Mouse (Mus musculus): Measurements from ENCODE around the gene Mlh1. TPM values are rescaled to one million over a fixed set of nuclear protein-coding genes. Genes with fewer than 3 reads are reported as not detected.

The Mlh1 gene
- polyA plus RNA-seq, 1 experiment = 23.6 TPM

DNA sequence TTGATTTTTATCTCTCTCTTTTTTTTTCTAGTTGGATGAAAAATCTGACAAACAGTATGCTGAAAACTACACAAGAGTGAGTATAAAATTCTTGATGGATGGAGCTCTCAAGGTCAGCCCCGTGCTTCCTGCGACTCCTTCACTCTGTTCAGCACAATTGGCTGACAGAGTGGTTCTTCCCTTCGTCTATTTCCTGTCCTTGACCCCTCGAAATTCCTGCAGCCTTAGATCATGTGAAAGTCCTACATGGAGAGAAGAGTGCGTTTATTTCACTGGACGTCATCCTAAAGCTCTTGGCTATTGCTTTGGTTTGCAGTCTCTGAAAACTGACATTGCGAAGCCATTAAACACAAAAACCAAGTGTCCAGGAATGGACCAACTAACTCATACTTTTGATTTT lies 82.9 kb downstream of the Mlh1 start:
- 93% methylated on average over 7 of the region's 7 CpGs for whole genome bisulfite sequencing
- DNase-seq = no peak
- H3K36me3 ChIP-seq (ENCODE audit: control insufficient read depth, insufficient read depth, low read length) = no peaks in the 10 kb centered on the region
- H3K4me1 ChIP-seq (replicated peaks; ENCODE audit: control insufficient read depth, insufficient read depth, low read length) = no peaks in the 10 kb centered on the region
- H3K27ac ChIP-seq (ENCODE audit: control insufficient read depth, insufficient read depth, low read length) = no peak overlapping the region
- TF ChIP-seq CTCF (IDR thresholded peaks at IDR 0.05; ENCODE audit: borderline replicate concordance, control insufficient read depth, extremely low read depth, insufficient read depth, low read length, poor library complexity) (no peak), POLR2A (IDR thresholded peaks at IDR 0.05; ENCODE audit: control insufficient read depth, extremely low read depth, insufficient read depth, low read length, poor library complexity) (no peak)
- H3K4me3 ChIP-seq (ENCODE audit: control insufficient read depth, insufficient read depth, low read length) = no peak overlapping the region
- H3K27me3 ChIP-seq (ENCODE audit: control insufficient read depth, insufficient read depth, low read length) = no peaks in the 10 kb centered on the region

DNA sequence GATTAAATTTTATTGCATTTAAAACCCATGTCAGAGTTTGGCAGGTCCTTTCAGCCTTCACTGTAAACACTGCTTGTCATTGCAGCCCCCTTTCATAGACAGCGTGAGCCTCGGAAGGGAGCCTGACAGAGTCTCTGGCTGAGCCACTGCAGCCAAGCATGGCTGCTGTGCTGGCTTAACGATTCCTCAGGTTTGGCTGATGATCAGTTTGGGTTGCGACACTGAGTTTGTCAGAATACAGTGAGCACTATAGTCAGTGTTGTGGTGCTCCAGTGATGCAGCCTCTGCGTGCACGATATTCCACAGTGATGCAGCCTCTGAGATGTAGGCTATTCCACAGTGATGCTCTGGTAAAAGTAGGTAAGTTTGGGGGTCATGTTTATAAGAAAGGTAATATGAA lies 84.7 kb downstream of the Mlh1 start:
- Histone ChIP-seq H3K4me3 (ENCODE audit: control insufficient read depth, insufficient read depth, low read length) (no peak overlapping the region), H3K27me3 (ENCODE audit: control insufficient read depth, insufficient read depth, low read length) (no peaks in the 10 kb centered on the region), H3K36me3 (ENCODE audit: control insufficient read depth, insufficient read depth, low read length) (no peaks in the 10 kb centered on the region), H3K27ac (ENCODE audit: control insufficient read depth, insufficient read depth, low read length) (no peak overlapping the region), H3K4me1 (replicated peaks; ENCODE audit: control insufficient read depth, insufficient read depth, low read length) (no peaks in the 10 kb centered on the region)
- no peak for TF ChIP-seq CTCF (IDR thresholded peaks at IDR 0.05; ENCODE audit: borderline replicate concordance, control insufficient read depth, extremely low read depth, insufficient read depth, low read length, poor library complexity)
- TF ChIP-seq POLR2A (IDR thresholded peaks at IDR 0.05; ENCODE audit: control insufficient read depth, extremely low read depth, insufficient read depth, low read length, poor library complexity) = no peak
- WGBS = 91% methylated on average over 6 of the region's 6 CpGs
- no peak for DNase-seq

DNA sequence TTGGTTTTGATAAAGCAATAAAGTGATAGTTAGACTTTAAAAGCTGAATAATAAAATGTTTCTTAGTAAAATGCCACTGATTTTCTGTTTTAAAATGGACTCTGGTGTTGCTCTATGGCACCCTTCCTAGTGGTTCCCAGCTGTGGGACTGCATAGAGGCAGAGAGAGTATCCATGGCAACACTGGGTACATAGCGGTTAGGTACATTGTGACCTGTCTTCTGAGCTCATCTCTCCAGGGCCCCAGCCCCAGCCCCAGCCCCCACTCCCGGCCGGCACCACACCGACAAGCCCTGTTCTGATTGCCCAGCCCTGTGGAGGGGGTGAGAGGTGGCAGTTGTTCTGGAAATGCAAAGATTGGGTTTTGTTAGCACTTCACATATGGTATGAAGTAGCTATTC lies 86.7 kb downstream of the Mlh1 start:
- Histone ChIP-seq H3K27ac (ENCODE audit: control insufficient read depth, insufficient read depth, low read length) (no peak overlapping the region), H3K27me3 (ENCODE audit: control insufficient read depth, insufficient read depth, low read length) (no peaks in the 10 kb centered on the region), H3K4me1 (replicated peaks; ENCODE audit: control insufficient read depth, insufficient read depth, low read length) (no peaks in the 10 kb centered on the region), H3K4me3 (ENCODE audit: control insufficient read depth, insufficient read depth, low read length) (no peak overlapping the region), H3K36me3 (ENCODE audit: control insufficient read depth, insufficient read depth, low read length) (no peaks in the 10 kb centered on the region)
- over 99% methylated on average over 4 of the region's 4 CpGs for WGBS
- TF ChIP-seq CTCF (IDR thresholded peaks at IDR 0.05; ENCODE audit: borderline replicate concordance, control insufficient read depth, extremely low read depth, insufficient read depth, low read length, poor library complexity) (no peak), POLR2A (IDR thresholded peaks at IDR 0.05; ENCODE audit: control insufficient read depth, extremely low read depth, insufficient read depth, low read length, poor library complexity) (no peak)
- no peak for DNase-seq

DNA sequence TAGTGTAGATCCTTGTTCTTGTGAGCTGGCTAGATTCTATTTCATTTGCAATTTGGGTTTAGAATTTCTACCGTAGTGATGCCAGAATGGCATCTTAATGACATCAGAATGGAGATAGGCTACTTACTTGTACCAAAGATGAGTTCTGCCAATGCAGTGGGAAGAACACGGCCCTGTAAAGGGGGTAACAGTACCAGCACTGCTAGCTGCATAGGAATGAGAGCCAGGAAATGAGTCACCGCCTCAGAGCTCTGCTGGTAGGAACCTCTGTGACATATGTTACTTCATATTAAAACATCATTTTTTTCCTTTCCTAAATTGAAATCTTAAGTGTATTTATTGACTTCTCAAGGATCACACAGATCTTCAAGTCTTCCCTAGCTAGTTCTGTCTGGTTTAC lies 89.4 kb downstream of the Mlh1 start:
- DNase-seq = no peak
- H3K4me1 ChIP-seq (replicated peaks; ENCODE audit: control insufficient read depth, insufficient read depth, low read length) = no peaks in the 10 kb centered on the region
- 72% methylated on average over 3 of the region's 3 CpGs for WGBS
- no peaks in the 10 kb centered on the region for H3K36me3 ChIP-seq (ENCODE audit: control insufficient read depth, insufficient read depth, low read length)
- TF ChIP-seq CTCF (IDR thresholded peaks at IDR 0.05; ENCODE audit: borderline replicate concordance, control insufficient read depth, extremely low read depth, insufficient read depth, low read length, poor library complexity) = no peak
- TF ChIP-seq POLR2A (IDR thresholded peaks at IDR 0.05; ENCODE audit: control insufficient read depth, extremely low read depth, insufficient read depth, low read length, poor library complexity) = no peak
- H3K27ac ChIP-seq (ENCODE audit: control insufficient read depth, insufficient read depth, low read length) = no peak overlapping the region
- H3K27me3 ChIP-seq (ENCODE audit: control insufficient read depth, insufficient read depth, low read length) = no peaks in the 10 kb centered on the region
- no peak overlapping the region for H3K4me3 ChIP-seq (ENCODE audit: control insufficient read depth, insufficient read depth, low read length)

DNA sequence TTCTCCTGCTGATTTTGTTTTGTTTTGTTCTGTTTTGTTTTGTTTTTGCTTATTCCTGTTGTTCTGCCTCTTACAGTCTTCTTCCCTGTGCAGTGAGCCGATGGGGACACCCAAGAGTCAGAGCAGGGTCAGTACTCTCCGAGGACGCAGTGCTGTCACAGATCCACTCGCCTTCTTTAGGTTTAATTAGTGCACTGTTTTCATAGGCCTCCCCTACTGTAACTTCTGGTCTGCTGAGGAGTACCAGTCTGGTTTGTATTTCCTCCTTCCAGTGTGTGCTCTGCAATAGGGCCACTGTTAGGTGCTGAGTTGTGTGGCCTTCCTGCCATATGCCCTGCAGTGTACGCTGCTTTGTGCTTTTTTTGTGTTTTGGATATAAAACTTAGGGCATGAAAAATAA lies 92.6 kb downstream of the Mlh1 start:
- no peaks in the 10 kb centered on the region for H3K4me1 ChIP-seq (replicated peaks; ENCODE audit: control insufficient read depth, insufficient read depth, low read length)
- H3K4me3 ChIP-seq (ENCODE audit: control insufficient read depth, insufficient read depth, low read length) = no peak overlapping the region
- 95% methylated on average over 5 of the region's 5 CpGs for WGBS
- no peak for DNase-seq
- no peak overlapping the region for H3K27ac ChIP-seq (ENCODE audit: control insufficient read depth, insufficient read depth, low read length)
- H3K27me3 ChIP-seq (ENCODE audit: control insufficient read depth, insufficient read depth, low read length) = no peaks in the 10 kb centered on the region
- H3K36me3 ChIP-seq (ENCODE audit: control insufficient read depth, insufficient read depth, low read length) = no peaks in the 10 kb centered on the region
- TF ChIP-seq POLR2A (IDR thresholded peaks at IDR 0.05; ENCODE audit: control insufficient read depth, extremely low read depth, insufficient read depth, low read length, poor library complexity) (no peak), CTCF (IDR thresholded peaks at IDR 0.05; ENCODE audit: borderline replicate concordance, control insufficient read depth, extremely low read depth, insufficient read depth, low read length, poor library complexity) (no peak)

Other genes starting within 250 kb of the Mlh1 start
- 2.3 and 3.6 TPM in 2 replicates for gene Ccrl2, start 214.3 kb downstream of the Mlh1 start, polyA plus RNA-seq (2012; rRNA removed)
- 8.4 TPM in 2 replicates for gene Lrrfip2, start 154.2 kb downstream of the Mlh1 start, polyA plus RNA-seq (2012; rRNA removed)
- 22.9 and 29.1 TPM in 2 replicates for gene Epm2aip1, start 138 bp upstream of the Mlh1 start, polyA plus RNA-seq (2012; rRNA removed)
- 0.11 and 0.13 TPM in 2 replicates for gene Trank1, start 39.9 kb upstream of the Mlh1 start, polyA plus RNA-seq (2012; rRNA removed)
- 0.05 and 0.09 TPM in 2 replicates for gene Dclk3, start 167.3 kb upstream of the Mlh1 start, polyA plus RNA-seq (2012; rRNA removed)

All from thymus, adult 2 months (tissue).